Mouse (Mus musculus) neutrophil, adult 83 days (primary cell): Measurements from ENCODE around the gene Gm9817. TPM values are rescaled to one million over a fixed set of nuclear protein-coding genes. Genes with fewer than 3 reads are reported as not detected.

Experiments
- total RNA-seq, 2 experiments: library from RNA; stranded (reverse); gene quantifications; one replicate each; pipeline ENCODE4 v1.2.4; 2023

The Gm9817 gene
- total RNA-seq: not detected

DNA sequence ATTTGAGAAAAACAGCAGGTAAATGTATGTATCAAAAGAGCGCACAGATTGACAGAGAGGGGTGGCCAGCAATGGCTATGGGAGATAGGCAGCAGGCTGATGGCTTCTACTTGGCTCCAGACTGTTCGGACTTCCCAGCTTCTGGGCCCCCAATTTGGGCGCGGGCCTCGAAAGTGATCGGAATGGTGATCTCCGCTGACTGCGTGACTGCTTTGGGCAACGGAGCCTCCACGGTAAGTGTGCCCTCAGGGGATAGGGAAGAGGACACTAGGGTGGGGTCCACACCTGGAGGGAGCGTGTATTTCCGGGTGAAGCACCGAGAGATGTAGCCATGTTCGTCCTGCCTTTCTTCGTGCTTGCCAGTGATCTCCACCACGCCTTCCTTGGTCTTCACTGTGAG is at the start of gene Gm9817:
Gene Gm9817 (plus strand): TSS at position 301 of the 400 bp plus-strand sequence.

Other genes starting within 250 kb of the Gm9817 start
- gene Dtnbp1, start 76.5 kb upstream of the Gm9817 start, total RNA-seq: 10 to 100 TPM; 36.4 to 37.0 TPM